Mouse (Mus musculus) C2C12 (cell line): Measurements from ENCODE around the gene Sox5. TPM values are rescaled to one million over a fixed set of nuclear protein-coding genes. Genes with fewer than 3 reads are reported as not detected.

Experiments
- H3K27me3 ChIP-seq: one replicate; pipeline ENCODE4 v1.6.1; 2011; ENCODE audit not compliant: control insufficient read depth, insufficient read depth, insufficient read length
- H3K36me3 ChIP-seq: one replicate; pipeline ENCODE4 v1.6.1; 2011; ENCODE audit not compliant: control insufficient read depth, insufficient read depth
- H3K4me3 ChIP-seq: one replicate; pipeline ENCODE4 v1.5.1; 2011; ENCODE audit warnings: mild to moderate bottlenecking, control low read depth; ENCODE audit not compliant: poor library complexity, insufficient read depth, severe bottlenecking
- H3K79me2 ChIP-seq: one replicate; pipeline ENCODE4 v1.6.1; 2011; ENCODE audit not compliant: control insufficient read depth, insufficient read depth
- H3K79me3 ChIP-seq: one replicate; pipeline ENCODE4 v1.6.1; 2011; ENCODE audit warnings: low read depth, control low read depth
- H3ac ChIP-seq: one replicate; pipeline ENCODE3; 2011; ENCODE audit warnings: low read depth; ENCODE audit not compliant: control insufficient read depth, insufficient read length
- CEBPB ChIP-seq: IDR thresholded peaks from one replicate; pipeline ENCODE4 v1.6.1; 2011; ENCODE audit warnings: low read depth, mild to moderate bottlenecking, control low read depth, moderate library complexity
- CTCF ChIP-seq: IDR thresholded peaks from one replicate; pipeline ENCODE4 v1.5.1; 2011; ENCODE audit not compliant: control insufficient read depth, insufficient read depth, insufficient read length
- FOSL1 ChIP-seq: IDR thresholded peaks from one replicate; pipeline ENCODE4 v1.8.0; 2011; ENCODE audit warnings: mild to moderate bottlenecking, low read length; ENCODE audit not compliant: poor library complexity, insufficient read depth, severe bottlenecking
- MAX ChIP-seq: IDR thresholded peaks from one replicate; pipeline ENCODE4 v1.6.1; 2011; ENCODE audit warnings: mild to moderate bottlenecking, control low read depth
- MYOD1 ChIP-seq: IDR thresholded peaks from one replicate; pipeline ENCODE4 v1.6.1; 2011; ENCODE audit warnings: low read depth; ENCODE audit not compliant: control insufficient read depth, insufficient read length
- MYOG ChIP-seq: IDR thresholded peaks from one replicate; pipeline ENCODE4 v1.6.1; 2011; ENCODE audit not compliant: control insufficient read depth, insufficient read length; ENCODE audit errors: extremely low read depth
- USF1 ChIP-seq: IDR thresholded peaks from one replicate; pipeline ENCODE4 v1.6.1; 2011; ENCODE audit warnings: low read depth, mild to moderate bottlenecking, control low read depth, moderate library complexity
- polyA plus RNA-seq: library from polyadenylated mRNA; unstranded; fragments of >200 nt; fragmentation: generic; extraction: Trizol; gene quantifications from one replicate; pipeline ENCODE4 v1.2.1, GENCODE M21; 2012; ENCODE audit warnings: missing spikeins

Gene Sox5
- polyA plus RNA-seq, 1 experiment = 0.07 TPM

GRCm38 (mm10) chr6:144045503-144045902 lies 736.3 kb downstream of the Sox5 start:
- H3ac ChIP-seq = no peak overlapping the region
- H3K27me3 ChIP-seq = no peaks in the 10 kb centered on the region
- TF ChIP-seq USF1 = no peak
- no peak for TF ChIP-seq FOSL1
- TF ChIP-seq MAX = no peak
- TF ChIP-seq MYOD1 = no peak
- no peak for TF ChIP-seq CTCF
- no peak for TF ChIP-seq CEBPB
- no peak for TF ChIP-seq MYOG
- H3K79me3 ChIP-seq = no peaks in the 10 kb centered on the region
- no peaks in the 10 kb centered on the region for H3K36me3 ChIP-seq
- H3K79me2 ChIP-seq = no peaks in the 10 kb centered on the region
- no peak overlapping the region for H3K4me3 ChIP-seq

GRCm38 (mm10) chr6:144044381-144044780 lies 737.4 kb downstream of the Sox5 start:
- no peaks in the 10 kb centered on the region for H3K27me3 ChIP-seq
- TF ChIP-seq CTCF (no peak), MYOD1 (no peak), MAX (no peak), MYOG (no peak), USF1 (no peak), FOSL1 (no peak), CEBPB (no peak)
- no peaks in the 10 kb centered on the region for H3K79me2 ChIP-seq
- H3K36me3 ChIP-seq = no peaks in the 10 kb centered on the region
- no peaks in the 10 kb centered on the region for H3K79me3 ChIP-seq
- no peak overlapping the region for H3K4me3 ChIP-seq
- no peak overlapping the region for H3ac ChIP-seq

DNA sequence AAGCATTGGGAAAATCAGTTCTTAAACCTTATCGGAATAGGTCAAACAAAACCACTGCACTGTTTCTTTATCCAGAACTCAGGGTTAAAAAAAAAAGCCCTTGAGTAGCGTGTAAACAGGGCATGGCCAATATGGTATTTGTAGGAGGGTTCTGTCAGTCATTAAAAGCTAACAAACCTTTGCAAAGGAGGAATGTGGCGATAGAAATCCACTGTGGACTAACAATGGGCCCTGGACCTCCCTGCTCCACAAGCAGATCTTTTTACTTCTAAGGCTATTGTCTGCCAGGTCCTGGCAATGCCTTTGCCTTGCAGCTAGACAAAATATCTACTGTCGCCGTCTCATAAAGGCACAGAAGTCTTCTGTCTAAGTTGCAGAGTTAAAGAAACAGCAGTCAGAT lies 738.8 kb downstream of the Sox5 start:
- Histone ChIP-seq H3K27me3 (no peaks in the 10 kb centered on the region), H3K36me3 (no peaks in the 10 kb centered on the region), H3K79me2 (no peaks in the 10 kb centered on the region), H3K79me3 (no peaks in the 10 kb centered on the region), H3ac (no peak overlapping the region), H3K4me3 (no peak overlapping the region)
- TF ChIP-seq CEBPB = no peak
- no peak for TF ChIP-seq CTCF
- TF ChIP-seq MYOD1 = no peak
- no peak for TF ChIP-seq MYOG

DNA sequence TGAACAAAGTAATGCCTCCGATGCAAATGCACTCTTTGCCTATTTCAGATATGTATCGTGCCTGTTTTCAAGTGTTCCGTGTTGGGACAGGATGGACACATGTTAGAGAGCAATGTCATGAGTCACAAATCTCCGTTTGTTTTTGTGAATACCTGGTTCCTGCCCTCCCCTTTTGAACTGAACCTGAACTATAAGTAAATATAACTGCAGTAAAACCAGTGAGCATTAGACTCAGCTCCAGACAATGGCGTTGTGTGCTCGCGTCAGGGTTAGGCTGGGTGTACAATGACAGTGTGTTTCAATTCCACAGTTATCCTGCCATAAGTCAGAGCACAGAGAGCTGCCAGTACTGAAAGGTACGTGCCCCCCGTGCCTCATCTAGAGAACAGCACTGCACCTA lies 739.8 kb downstream of the Sox5 start:
- Histone ChIP-seq H3K79me3 (no peaks in the 10 kb centered on the region), H3ac (no peak overlapping the region), H3K36me3 (no peaks in the 10 kb centered on the region), H3K79me2 (no peaks in the 10 kb centered on the region), H3K4me3 (no peak overlapping the region), H3K27me3 (no peaks in the 10 kb centered on the region)
- TF ChIP-seq MYOD1 = no peak
- no peak for TF ChIP-seq MYOG

- TF ChIP-seq MYOD1 (no peak), MYOG (no peak), MAX (no peak), CTCF (no peak), USF1 (no peak), FOSL1 (no peak), CEBPB (no peak)
Measured at GRCm38 (mm10) chr6:144041188-144041587, 740.6 kb downstream of the Sox5 start.

GRCm38 (mm10) chr6:144040349-144040748 lies 741.4 kb downstream of the Sox5 start:
- H3K4me3 ChIP-seq = no peak overlapping the region
- no peaks in the 10 kb centered on the region for H3K79me3 ChIP-seq
- TF ChIP-seq MAX (no peak), USF1 (no peak), FOSL1 (no peak)
- no peaks in the 10 kb centered on the region for H3K36me3 ChIP-seq
- no peaks in the 10 kb centered on the region for H3K27me3 ChIP-seq
- H3ac ChIP-seq = no peak overlapping the region
- H3K79me2 ChIP-seq = no peaks in the 10 kb centered on the region

More at GRCm38 (mm10) chr6:144041188-144041587, 740.6 kb downstream of the Sox5 start:
- Histone ChIP-seq H3K36me3 (no peaks in the 10 kb centered on the region), H3ac (no peak overlapping the region), H3K79me2 (no peaks in the 10 kb centered on the region), H3K4me3 (no peak overlapping the region), H3K79me3 (no peaks in the 10 kb centered on the region), H3K27me3 (no peaks in the 10 kb centered on the region)

GRCm38 (mm10) chr6:144039221-144039620 lies 742.6 kb downstream of the Sox5 start:
- no peaks in the 10 kb centered on the region for H3K36me3 ChIP-seq
- H3K27me3 ChIP-seq = no peaks in the 10 kb centered on the region
- no peak for TF ChIP-seq CTCF
- TF ChIP-seq CEBPB = no peak
- TF ChIP-seq MYOD1 = no peak
- no peak for TF ChIP-seq USF1
- TF ChIP-seq MYOG = no peak
- no peak for TF ChIP-seq FOSL1
- TF ChIP-seq MAX = no peak
- H3K79me3 ChIP-seq = no peaks in the 10 kb centered on the region
- H3ac ChIP-seq = no peak overlapping the region
- no peak overlapping the region for H3K4me3 ChIP-seq
- no peaks in the 10 kb centered on the region for H3K79me2 ChIP-seq
